Mouse (Mus musculus) spleen, adult 2 months (tissue): ENCODE results near the gene Atp1b1. TPM values are rescaled to one million over a fixed set of nuclear protein-coding genes. Genes with fewer than 3 reads are reported as not detected.

Experiments
- DNase-seq, 2 experiments: peaks; one replicate each; pipeline versions ENCODE4 v3.0.0 to v3.0.0-alpha.2; 2012 to 2021; ENCODE audit warnings: low spot score in 2 of 2, low read depth in 1 of 2
- H3K27ac ChIP-seq: fragments of 200-500 bp; 2 replicates; pipeline ENCODE4 v1.5.1; 2012; ENCODE audit warnings: low read length, inconsistent platforms; ENCODE audit not compliant: insufficient read depth
- H3K27me3 ChIP-seq: fragments of 200-500 bp; 2 replicates; pipeline ENCODE4 v1.6.1; 2012; ENCODE audit warnings: mild to moderate bottlenecking, moderate library complexity, low read length, inconsistent platforms; ENCODE audit not compliant: control insufficient read depth, insufficient read depth
- H3K36me3 ChIP-seq: fragments of 200-500 bp; 2 replicates; pipeline ENCODE4 v1.6.1; 2012; ENCODE audit warnings: mild to moderate bottlenecking, low read length, inconsistent platforms; ENCODE audit not compliant: control insufficient read depth, insufficient read depth
- H3K4me1 ChIP-seq: fragments of 200-500 bp; 2 replicates; pipeline ENCODE4 v1.6.1; 2011; ENCODE audit warnings: inconsistent platforms; ENCODE audit not compliant: control insufficient read depth, insufficient read depth, insufficient read length
- H3K4me3 ChIP-seq: fragments of 200-500 bp; 2 replicates; pipeline ENCODE4 v1.5.1; 2011; ENCODE audit warnings: mild to moderate bottlenecking, inconsistent platforms; ENCODE audit not compliant: insufficient read depth, insufficient read length; ENCODE audit errors: extremely low read depth
- CTCF ChIP-seq: fragments of 200-500 bp; IDR thresholded peaks from 2 replicates; pipeline ENCODE4 v1.5.1; 2011; ENCODE audit warnings: mild to moderate bottlenecking, inconsistent platforms; ENCODE audit not compliant: insufficient read depth, insufficient read length, insufficient replicate concordance; ENCODE audit errors: extremely low read depth
- POLR2A ChIP-seq: fragments of 200-500 bp; IDR thresholded peaks from 2 replicates; pipeline ENCODE4 v1.6.1; 2011; ENCODE audit warnings: low read depth, low read length, inconsistent platforms
- WGBS: fragments of 180-500 bp; shearing (Covaris S2); methylation state at CpG from one replicate; pipeline ENCODE4 v1.1.7; 2018; 5-methylcytosine and 5-hydroxymethylcytosine counted together
- polyA plus RNA-seq: library from polyadenylated mRNA; depleted of rRNA; stranded (reverse); fragments of >200 nt; gene quantifications from 2 replicates; pipeline ENCODE4 v1.2.3, GENCODE M21; 2012

Gene Atp1b1
- polyA plus RNA-seq, 1 experiment, result 11.2 TPM

- DNase-seq, result no peak
- H3K4me1 ChIP-seq, result no peaks in the 10 kb centered on the region
- TF ChIP-seq POLR2A (no peak), CTCF (no peak)
- H3K36me3 ChIP-seq, result no peaks in the 10 kb centered on the region
- H3K27ac ChIP-seq, result no peak overlapping the region
- 81% methylated on average over 8 of the region's 8 CpGs for WGBS
- no peaks in the 10 kb centered on the region for H3K27me3 ChIP-seq
- H3K4me3 ChIP-seq, result no peak overlapping the region
Observed at GRCm38 (mm10) chr1:164493042-164493705, 35.0 kb upstream of the Atp1b1 start.

- TF ChIP-seq POLR2A, result no peak
- no peak for TF ChIP-seq CTCF
- Histone ChIP-seq H3K36me3 (no peaks in the 10 kb centered on the region), H3K27ac (no peak overlapping the region), H3K27me3 (no peaks in the 10 kb centered on the region), H3K4me1 (no peaks in the 10 kb centered on the region), H3K4me3 (no peak overlapping the region)
- no peak for DNase-seq
- 89% methylated on average over 3 of the region's 3 CpGs for WGBS
Observed at GRCm38 (mm10) chr1:164492476-164492875, 34.3 kb upstream of the Atp1b1 start.

- TF ChIP-seq CTCF, result no peak
- TF ChIP-seq POLR2A, result no peak
- H3K4me1 ChIP-seq, result no peaks in the 10 kb centered on the region
- no peak for DNase-seq
- H3K27ac ChIP-seq, result no peak overlapping the region
- WGBS, result 84% methylated on average over 3 of the region's 3 CpGs
- no peak overlapping the region for H3K4me3 ChIP-seq
- no peaks in the 10 kb centered on the region for H3K27me3 ChIP-seq
- H3K36me3 ChIP-seq, result no peaks in the 10 kb centered on the region
Observed at GRCm38 (mm10) chr1:164489961-164490594, 31.9 kb upstream of the Atp1b1 start.

GRCm38 (mm10) chr1:164483728-164484127 is 25.6 kb upstream of the Atp1b1 start:
- H3K27ac ChIP-seq, result no peak overlapping the region
- H3K4me1 ChIP-seq, result no peaks in the 10 kb centered on the region
- no peaks in the 10 kb centered on the region for H3K27me3 ChIP-seq
- no peak overlapping the region for H3K4me3 ChIP-seq
- TF ChIP-seq CTCF (no peak), POLR2A (no peak)
- no peaks in the 10 kb centered on the region for H3K36me3 ChIP-seq
- no peak for DNase-seq

GRCm38 (mm10) chr1:164482833-164483232 is 24.7 kb upstream of the Atp1b1 start:
- Histone ChIP-seq H3K4me1 (no peaks in the 10 kb centered on the region), H3K36me3 (no peaks in the 10 kb centered on the region), H3K4me3 (no peak overlapping the region), H3K27me3 (no peaks in the 10 kb centered on the region), H3K27ac (no peak overlapping the region)
- TF ChIP-seq CTCF, result no peak
- DNase-seq, result no peak
- 91% methylated on average over 3 of the region's 3 CpGs for WGBS

- TF ChIP-seq POLR2A (no peak), CTCF (no peak)
- Histone ChIP-seq H3K27me3 (no peaks in the 10 kb centered on the region), H3K4me3 (no peak overlapping the region), H3K4me1 (no peaks in the 10 kb centered on the region), H3K27ac (no peak overlapping the region), H3K36me3 (no peaks in the 10 kb centered on the region)
- WGBS, result 80% methylated on average over 9 of the region's 9 CpGs
- no peak for DNase-seq
Observed at GRCm38 (mm10) chr1:164481645-164482354, 23.6 kb upstream of the Atp1b1 start.
